Mouse (Mus musculus) G1E (cell line): ENCODE measurements around the gene Ntrk3.

ENCODE experiments used
- CTCF ChIP-seq: IDR thresholded peaks from 2 replicates; pipeline ENCODE4 v1.5.1; 2012; ENCODE audit warnings: low read depth, low read length, inconsistent platforms, mixed read lengths
- GATA1 ChIP-seq: IDR thresholded peaks from 2 replicates; pipeline ENCODE4 v1.6.1; 2012; ENCODE audit warnings: borderline replicate concordance, low read length, inconsistent platforms, mixed read lengths

GRCm38 (mm10) chr7:78515042-78515609 lies 222.7 kb downstream of the Ntrk3 start:
- no peak for TF ChIP-seq GATA1
- no peak for TF ChIP-seq CTCF
